Mouse (Mus musculus) ES-Bruce4 (cell line): Measurements from ENCODE around the gene Phactr4. TPM values are rescaled to one million over a fixed set of nuclear protein-coding genes. Genes with fewer than 3 reads are reported as not detected.

Experiments
- H3K27ac ChIP-seq: 2 replicates; pipeline ENCODE4 v1.5.1; 2012; ENCODE audit warnings: low read length, inconsistent platforms; ENCODE audit not compliant: insufficient read depth
- H3K27me3 ChIP-seq: 2 replicates; pipeline ENCODE4 v1.6.1; 2012; ENCODE audit warnings: mild to moderate bottlenecking, low read length, inconsistent platforms; ENCODE audit not compliant: control insufficient read depth, poor library complexity, insufficient read depth, severe bottlenecking
- H3K36me3 ChIP-seq: 2 replicates; pipeline ENCODE4 v1.6.1; 2012; ENCODE audit warnings: inconsistent platforms, mild to moderate bottlenecking, low read length, moderate library complexity; ENCODE audit not compliant: control insufficient read depth, poor library complexity, insufficient read depth, severe bottlenecking
- H3K4me1 ChIP-seq: one replicate; pipeline ENCODE4 v1.8.1; 2011; ENCODE audit warnings: low read length; ENCODE audit not compliant: control insufficient read depth, insufficient read depth
- H3K4me3 ChIP-seq: 2 replicates; pipeline ENCODE4 v1.5.1; 2011; ENCODE audit warnings: low read depth, mild to moderate bottlenecking, low read length
- H3K9ac ChIP-seq: 2 replicates; pipeline ENCODE4 v1.6.1; 2012; ENCODE audit warnings: low read depth, mild to moderate bottlenecking, inconsistent platforms; ENCODE audit not compliant: poor library complexity, severe bottlenecking
- H3K9me3 ChIP-seq: replicated peaks from 2 replicates; pipeline ENCODE4 v1.6.1; 2012; ENCODE audit warnings: mild to moderate bottlenecking, low read length, inconsistent platforms; ENCODE audit not compliant: control insufficient read depth, poor library complexity, insufficient read depth, severe bottlenecking
- CTCF ChIP-seq: IDR thresholded peaks from one replicate; pipeline ENCODE4 v1.8.1; 2011; ENCODE audit warnings: low read depth, low read length
- EP300 ChIP-seq: IDR thresholded peaks from 2 replicates; pipeline ENCODE4 v1.6.1; 2011; ENCODE audit warnings: low read depth, low read length; ENCODE audit not compliant: insufficient read depth
- POLR2A ChIP-seq: IDR thresholded peaks from one replicate; pipeline ENCODE4 v1.8.1; 2011; ENCODE audit warnings: low read length; ENCODE audit not compliant: insufficient read depth
- polyA plus RNA-seq: library from polyadenylated mRNA; stranded (reverse); fragments of >200 nt; gene quantifications from 2 replicates; pipeline ENCODE4 v1.2.4, GENCODE M21; 2011; ENCODE audit warnings: low read depth; ENCODE audit not compliant: missing spikeins, insufficient read depth, insufficient read length

Gene Phactr4
- polyA plus RNA-seq, 1 experiment, result 31.5 TPM

GRCm38 (mm10) chr4:132355403-132355802 is 66.9 kb downstream of the Phactr4 start:
- Histone ChIP-seq H3K4me3 (no peak overlapping the region), H3K4me1 (peaks cover 3% of the 10 kb centered on the region), H3K36me3 (peaks cover 33% of the 10 kb centered on the region), H3K9ac (no peak overlapping the region; the same call in 1 of the 2 replicates), H3K9me3 (no peaks in the 10 kb centered on the region), H3K27ac (no peak overlapping the region; the same call in 1 of the 2 replicates), H3K27me3 (no peaks in the 10 kb centered on the region)
- TF ChIP-seq CTCF, result no peak

DNA sequence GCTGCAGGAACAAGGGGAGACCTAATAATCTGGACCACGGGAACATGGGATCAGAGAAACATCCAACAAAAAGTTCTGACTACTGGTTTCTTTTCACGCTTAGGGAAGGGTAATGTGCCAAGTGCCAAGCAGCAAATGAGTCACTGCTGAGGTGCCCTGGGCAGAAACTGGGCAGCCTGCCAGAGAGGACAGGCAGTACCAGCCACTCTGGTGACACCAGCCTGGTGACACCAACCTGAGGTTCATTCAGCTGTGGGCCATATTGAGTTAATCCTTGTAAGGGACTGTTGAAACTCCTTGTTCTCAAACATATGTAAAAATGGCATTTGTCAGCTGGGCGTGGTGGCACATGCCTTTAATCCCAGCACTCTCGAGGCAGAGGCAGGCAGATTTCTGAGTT is 67.7 kb downstream of the Phactr4 start:
- H3K4me3 ChIP-seq, result no peak overlapping the region
- no peak overlapping the region for H3K9ac ChIP-seq
- H3K36me3 ChIP-seq, result peaks cover 31% of the 10 kb centered on the region
- no peaks in the 10 kb centered on the region for H3K27me3 ChIP-seq
- TF ChIP-seq EP300, result no peak
- no peak for TF ChIP-seq POLR2A
- no peak for TF ChIP-seq CTCF
- H3K27ac ChIP-seq, result peak overlapping the region; percentile 76
- no peaks in the 10 kb centered on the region for H3K9me3 ChIP-seq
- H3K4me1 ChIP-seq, result peaks cover 3% of the 10 kb centered on the region

DNA sequence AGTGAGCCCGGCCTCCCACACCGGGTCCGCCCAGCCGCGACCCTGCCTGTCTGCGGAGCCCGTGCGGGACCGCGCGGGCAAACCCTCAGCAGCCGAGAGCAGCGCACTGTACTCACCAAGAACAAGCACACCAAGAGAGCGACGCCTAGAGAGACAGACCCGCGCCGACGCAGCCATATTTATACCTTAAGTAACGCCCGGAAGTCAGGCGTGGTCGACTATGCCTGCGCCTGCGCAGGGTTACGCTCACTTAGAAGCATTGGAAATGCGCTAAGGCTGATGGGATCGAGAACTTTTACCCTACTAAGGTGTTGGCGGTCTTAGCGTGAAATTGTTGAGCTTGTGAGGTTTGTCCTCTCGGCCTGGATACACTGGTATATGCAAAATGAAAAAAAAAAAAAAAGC is 68.8 kb downstream of the Phactr4 start, which contains the start of gene Rcc1:
Rcc1 (minus strand) TSS at position 125 of the 405 bp plus-strand sequence.
- Histone ChIP-seq H3K27ac (peak within 1 kb of the TSS; percentile 99), H3K27me3 (no peaks in the 10 kb centered on the region), H3K4me3 (peak within 1 kb of the TSS; percentile 76), H3K36me3 (peaks cover 31% of the 10 kb centered on the region), H3K9ac (peak within 1 kb of the TSS; percentile 100), H3K4me1 (peaks cover 3% of the 10 kb centered on the region), H3K9me3 (no peaks in the 10 kb centered on the region)
- TF ChIP-seq EP300, result peak; percentile 50; the same call in 1 of the 2 replicates
- peak; percentile 99 for TF ChIP-seq POLR2A
- no peak for TF ChIP-seq CTCF

GRCm38 (mm10) chr4:132352739-132353138 is 69.5 kb downstream of the Phactr4 start:
- Histone ChIP-seq H3K9ac (peak overlapping the region; percentile 100), H3K36me3 (peaks cover 31% of the 10 kb centered on the region), H3K9me3 (no peaks in the 10 kb centered on the region)

DNA sequence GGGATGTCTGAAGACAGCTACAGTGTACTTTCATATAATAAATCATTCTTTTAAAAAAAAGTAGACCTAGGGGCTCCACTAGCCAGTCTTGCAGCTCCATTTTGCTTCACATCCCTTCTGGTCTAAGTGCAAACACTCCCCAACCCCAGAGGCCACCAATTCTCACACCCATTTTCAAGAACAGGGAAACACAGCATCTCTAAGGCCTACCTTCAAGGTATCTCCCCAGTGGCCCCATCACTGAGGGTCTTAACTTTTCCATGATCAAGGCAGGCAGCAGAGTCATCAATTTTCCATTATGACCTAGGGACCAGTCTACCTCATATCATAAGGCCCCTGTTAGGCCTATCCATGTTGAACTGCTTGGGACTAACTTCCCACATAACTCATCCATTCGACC is 70.9 kb downstream of the Phactr4 start:
- peak overlapping the region; percentile 99 for H3K27ac ChIP-seq
- peak overlapping the region; percentile 100 for H3K9ac ChIP-seq
- TF ChIP-seq EP300, result no peak
- TF ChIP-seq POLR2A, result no peak
- TF ChIP-seq CTCF, result no peak
- H3K4me3 ChIP-seq, result peak overlapping the region; percentile 77
- no peaks in the 10 kb centered on the region for H3K9me3 ChIP-seq
- H3K4me1 ChIP-seq, result peaks cover 5% of the 10 kb centered on the region
- H3K27me3 ChIP-seq, result no peaks in the 10 kb centered on the region
- H3K36me3 ChIP-seq, result peaks cover 31% of the 10 kb centered on the region

More at GRCm38 (mm10) chr4:132352739-132353138, 69.5 kb downstream of the Phactr4 start:
- Histone ChIP-seq H3K4me3 (peak overlapping the region; percentile 76), H3K27ac (peak overlapping the region; percentile 99), H3K27me3 (no peaks in the 10 kb centered on the region), H3K4me1 (peaks cover 2% of the 10 kb centered on the region)
- TF ChIP-seq EP300, result no peak
- TF ChIP-seq POLR2A, result no peak
- TF ChIP-seq CTCF, result no peak

GRCm38 (mm10) chr4:132350854-132351253 is 71.4 kb downstream of the Phactr4 start:
- H3K9me3 ChIP-seq, result no peaks in the 10 kb centered on the region
- H3K4me1 ChIP-seq, result peaks cover 5% of the 10 kb centered on the region
- H3K9ac ChIP-seq, result peak overlapping the region; percentile 100
- H3K36me3 ChIP-seq, result peaks cover 31% of the 10 kb centered on the region
- H3K4me3 ChIP-seq, result no peak overlapping the region
- TF ChIP-seq EP300 (no peak), POLR2A (no peak), CTCF (no peak)
- no peaks in the 10 kb centered on the region for H3K27me3 ChIP-seq
- peak overlapping the region; percentile 99 for H3K27ac ChIP-seq
